Mouse (Mus musculus) G1E (cell line): ENCODE results near the gene Chaf1a. TPM values are rescaled to one million over a fixed set of nuclear protein-coding genes. Genes with fewer than 3 reads are reported as not detected.

Experiments used
- ATAC-seq: 2 replicates; pipeline ENCODE4 v1.8.0; 2016; ENCODE audit warnings: mild to moderate bottlenecking; ENCODE audit not compliant: insufficient number of reproducible peaks, poor library complexity, low FRiP score, severe bottlenecking; ENCODE audit errors: extremely low read depth
- DNase-seq: peaks from one replicate; pipeline ENCODE4 v3.0.0; 2012; ENCODE audit warnings: low spot score
- H3K27me3 ChIP-seq: 2 replicates; pipeline ENCODE4 v1.6.1; 2012; ENCODE audit warnings: mild to moderate bottlenecking, low read length, inconsistent platforms; ENCODE audit not compliant: insufficient read depth
- H3K36me3 ChIP-seq: replicated peaks from 2 replicates; pipeline ENCODE3; 2012; ENCODE audit warnings: mild to moderate bottlenecking, inconsistent platforms
- H3K4me1 ChIP-seq: 2 replicates; pipeline ENCODE4 v1.6.1; 2012; ENCODE audit warnings: low read depth, low read length, inconsistent platforms, mixed read lengths; ENCODE audit not compliant: insufficient read depth
- H3K4me3 ChIP-seq: 2 replicates; pipeline ENCODE4 v1.5.1; 2012; ENCODE audit warnings: low read depth, mild to moderate bottlenecking, inconsistent platforms, low read length, moderate library complexity, mixed read lengths
- H3K9me3 ChIP-seq: replicated peaks from 2 replicates; pipeline ENCODE4 v1.6.1; 2012; ENCODE audit warnings: inconsistent platforms
- CTCF ChIP-seq: IDR thresholded peaks from 2 replicates; pipeline ENCODE4 v1.5.1; 2012; ENCODE audit warnings: low read depth, low read length, inconsistent platforms, mixed read lengths
- GATA1 ChIP-seq: IDR thresholded peaks from 2 replicates; pipeline ENCODE4 v1.6.1; 2012; ENCODE audit warnings: borderline replicate concordance, low read length, inconsistent platforms, mixed read lengths
- GATA2 ChIP-seq: IDR thresholded peaks from 2 replicates; pipeline ENCODE4 v1.6.1; 2012; ENCODE audit warnings: low read depth, low read length, inconsistent platforms, borderline replicate concordance
- POLR2AphosphoS5 ChIP-seq: IDR thresholded peaks from 2 replicates; pipeline ENCODE4 v1.6.1; 2012; ENCODE audit warnings: low read depth, low read length, inconsistent platforms; ENCODE audit not compliant: insufficient replicate concordance
- TAL1 ChIP-seq: conservative IDR thresholded peaks from 2 replicates; pipeline ENCODE4 v1.6.1; 2012; ENCODE audit warnings: low read depth, low read length, inconsistent platforms, mixed read lengths
- polyA plus RNA-seq: library from polyadenylated mRNA; stranded (reverse); fragments of >175 nt; gene quantifications from 2 replicates; pipeline ENCODE4 v1.2.3, GENCODE M21; 2012
- total RNA-seq, 2 experiments: library from RNA; stranded (forward) in 1 of 2; stranded (reverse) in 1 of 2; fragments of 200-1000 nt in 1 of 2; fragments of >200 nt in 1 of 2; fragmentation: Nextera tagmentation in 1 of 2; gene quantifications; 2 replicates each; pipeline ENCODE4 v1.2.3; 2014 to 2017

Chaf1a gene
- total and polyA plus RNA-seq, 3 experiments = 31.2 to 143 (median 31.3) TPM

DNA sequence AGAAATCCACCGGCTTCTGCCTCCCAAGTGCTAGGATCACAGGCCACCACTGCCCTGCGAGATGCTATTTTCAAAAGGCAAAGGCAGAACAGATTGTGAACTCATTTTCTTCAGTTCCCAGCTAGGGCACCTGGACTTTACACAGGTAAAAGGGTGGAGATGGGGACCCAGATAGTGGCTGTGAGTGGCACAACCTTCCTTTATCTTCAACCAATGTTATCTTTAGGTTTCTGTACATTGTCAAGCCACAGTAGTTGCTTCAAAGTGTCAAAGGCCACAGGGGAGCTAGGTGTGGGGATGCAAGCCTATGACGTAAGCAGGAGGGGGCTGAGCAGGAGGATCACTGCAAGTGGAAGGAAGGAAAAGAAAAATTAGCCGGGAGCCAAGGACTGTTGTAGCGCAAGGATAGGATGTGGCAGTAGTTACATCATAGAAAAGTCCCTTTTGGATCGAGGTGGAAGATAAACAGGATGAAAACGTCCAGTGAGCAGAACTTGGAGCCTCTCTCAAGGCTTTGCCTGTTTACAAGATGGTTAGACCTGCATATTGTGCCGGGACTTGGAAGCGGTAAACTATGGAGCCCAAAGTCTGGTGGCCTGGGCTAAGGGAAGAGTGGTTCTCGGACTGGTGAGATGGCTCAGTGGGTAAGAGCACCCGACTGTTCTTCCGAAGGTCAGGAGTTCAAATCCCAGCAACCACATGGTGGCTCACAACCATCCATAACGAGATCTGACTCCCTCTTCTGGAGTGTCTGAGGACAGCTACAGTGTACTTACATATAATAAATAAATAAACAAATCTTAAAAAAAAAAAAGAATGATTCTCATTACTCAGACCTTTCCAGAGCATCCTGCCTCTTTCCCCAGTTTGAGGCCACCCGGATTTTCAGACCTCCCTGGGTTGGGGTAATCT is 32.5 kb upstream of the Chaf1a start:
- no peaks in the 10 kb centered on the region for H3K9me3 ChIP-seq
- ATAC-seq (no peak), DNase-seq (no peak)
- H3K27me3 ChIP-seq = peaks cover 11% of the 10 kb centered on the region
- peaks cover 45% of the 10 kb centered on the region for H3K4me1 ChIP-seq
- peaks cover 24% of the 10 kb centered on the region for H3K36me3 ChIP-seq
- TF ChIP-seq POLR2AphosphoS5 (no peak), GATA1 (no peak), CTCF (no peak), TAL1 (no peak), GATA2 (no peak)
- H3K4me3 ChIP-seq = peak overlapping the region; percentile 92; the same call in 1 of the 2 replicates

GRCm38 (mm10) chr17:56008356-56009087 is 31.7 kb upstream of the Chaf1a start:
- peak overlapping the region; percentile 92 for H3K4me3 ChIP-seq
- TF ChIP-seq TAL1 = no peak
- TF ChIP-seq CTCF = no peak
- no peak for TF ChIP-seq GATA2
- TF ChIP-seq GATA1 = no peak
- no peak for TF ChIP-seq POLR2AphosphoS5
- peak; percentile 100 for DNase-seq
- H3K27me3 ChIP-seq = peaks cover 5% of the 10 kb centered on the region
- H3K36me3 ChIP-seq = peaks cover 29% of the 10 kb centered on the region
- ATAC-seq = peak; percentile 91
- H3K9me3 ChIP-seq = no peaks in the 10 kb centered on the region
- peaks cover 45% of the 10 kb centered on the region for H3K4me1 ChIP-seq

DNA sequence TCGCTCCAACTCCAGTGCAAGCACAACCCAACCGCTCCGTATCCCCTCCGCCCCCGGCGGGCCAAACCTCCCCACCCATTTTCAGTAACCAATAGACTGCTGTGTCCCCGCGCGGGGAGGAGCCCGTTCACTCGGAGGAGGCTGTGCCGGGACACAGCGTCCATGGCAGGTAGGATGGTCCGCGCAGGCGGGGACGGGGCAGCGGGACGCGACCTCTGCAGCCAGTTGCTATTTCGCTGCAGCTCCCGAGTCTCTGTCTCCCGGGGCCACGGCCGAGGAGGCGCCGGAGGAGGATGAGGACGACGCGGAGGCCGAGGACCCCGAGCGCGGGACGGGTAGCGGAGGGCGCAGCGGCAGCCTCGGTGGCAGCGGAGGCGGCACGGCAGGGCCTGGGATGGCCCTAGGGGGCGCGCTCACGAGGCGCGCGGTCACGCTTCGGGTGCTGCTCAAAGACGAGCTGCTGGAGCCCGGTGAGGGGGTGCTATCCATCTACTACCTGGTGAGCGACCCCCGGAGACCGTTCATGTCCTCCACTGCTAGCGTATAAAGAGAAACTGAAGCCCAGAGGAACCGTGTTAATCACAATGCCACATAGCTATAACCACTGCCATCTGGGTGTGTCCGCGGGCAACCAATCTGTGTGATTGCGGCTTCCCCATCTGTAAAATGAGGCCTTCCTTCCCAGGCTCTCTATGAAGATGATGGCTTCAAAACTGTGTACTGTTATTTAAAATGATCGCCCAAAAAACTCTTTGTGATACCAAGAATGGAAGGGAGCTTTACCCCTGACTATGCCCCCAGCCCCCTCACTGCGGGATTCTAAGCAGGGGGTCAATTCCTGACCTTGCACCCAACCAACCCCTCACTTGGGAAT is 30.9 kb upstream of the Chaf1a start:
- H3K36me3 ChIP-seq = peaks cover 32% of the 10 kb centered on the region
- peak overlapping the region; percentile 92 for H3K4me3 ChIP-seq
- H3K27me3 ChIP-seq = peaks cover 5% of the 10 kb centered on the region; the same call in 1 of the 2 replicates
- DNase-seq (peak; percentile 96), ATAC-seq (peak; percentile 89)
- no peaks in the 10 kb centered on the region for H3K9me3 ChIP-seq
- no peak for TF ChIP-seq CTCF
- TF ChIP-seq TAL1 = no peak
- no peak for TF ChIP-seq GATA2
- no peak for TF ChIP-seq GATA1
- TF ChIP-seq POLR2AphosphoS5 = no peak
- H3K4me1 ChIP-seq = peaks cover 45% of the 10 kb centered on the region

DNA sequence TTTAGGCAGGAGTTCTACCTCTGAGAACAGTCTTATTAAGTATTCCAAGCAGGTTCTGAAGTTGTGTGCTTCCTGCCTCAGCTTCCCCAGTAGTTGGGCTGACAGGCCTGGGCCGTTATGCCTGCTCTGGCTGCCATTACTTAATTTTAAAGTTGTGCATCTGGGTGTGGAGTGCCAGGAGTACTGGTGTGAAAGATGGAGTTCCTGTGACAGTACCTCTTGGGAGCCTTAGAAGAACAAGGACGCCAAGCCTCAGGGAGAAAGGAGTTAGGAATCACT is 30.3 kb upstream of the Chaf1a start:
- H3K4me1 ChIP-seq = peaks cover 45% of the 10 kb centered on the region
- DNase-seq (no peak), ATAC-seq (no peak)
- peaks cover 5% of the 10 kb centered on the region; the same call in 1 of the 2 replicates for H3K27me3 ChIP-seq
- peak overlapping the region; percentile 92; the same call in 1 of the 2 replicates for H3K4me3 ChIP-seq
- H3K9me3 ChIP-seq = no peaks in the 10 kb centered on the region
- TF ChIP-seq TAL1 (no peak), GATA1 (no peak), GATA2 (no peak), CTCF (no peak), POLR2AphosphoS5 (no peak)
- H3K36me3 ChIP-seq = peaks cover 37% of the 10 kb centered on the region

GRCm38 (mm10) chr17:56010255-56010654 is 30.0 kb upstream of the Chaf1a start:
- H3K36me3 ChIP-seq = peaks cover 40% of the 10 kb centered on the region
- ATAC-seq (no peak), DNase-seq (no peak)
- no peaks in the 10 kb centered on the region for H3K9me3 ChIP-seq
- no peak for TF ChIP-seq CTCF
- TF ChIP-seq POLR2AphosphoS5 = no peak
- no peak for TF ChIP-seq GATA1
- TF ChIP-seq TAL1 = no peak
- no peak for TF ChIP-seq GATA2
- H3K4me1 ChIP-seq = peaks cover 43% of the 10 kb centered on the region
- H3K4me3 ChIP-seq = peak overlapping the region; percentile 92; the same call in 1 of the 2 replicates
- H3K27me3 ChIP-seq = peaks cover 2% of the 10 kb centered on the region; the same call in 1 of the 2 replicates

DNA sequence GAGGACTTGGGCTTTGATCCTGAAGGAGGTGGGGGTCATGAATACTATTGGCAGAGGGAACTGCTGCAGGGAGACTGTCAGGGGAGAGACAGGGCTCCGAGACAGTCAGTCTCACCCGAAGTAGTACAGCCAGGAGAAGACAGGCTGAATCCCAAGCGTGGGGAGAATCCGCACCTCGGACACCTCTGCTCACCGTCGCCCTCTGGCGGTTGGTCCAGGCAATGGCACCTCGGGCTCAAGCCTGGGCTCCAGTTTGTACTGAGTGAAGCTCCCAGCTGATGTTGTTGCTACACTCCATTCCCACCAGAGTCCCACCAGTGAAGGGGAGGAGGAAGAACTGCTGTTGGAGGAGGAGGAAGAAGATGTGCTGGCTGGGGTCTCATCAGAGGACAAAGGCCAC is 29.6 kb upstream of the Chaf1a start:
- Histone ChIP-seq H3K4me3 (peak overlapping the region; percentile 92; the same call in 1 of the 2 replicates), H3K27me3 (no peaks in the 10 kb centered on the region), H3K4me1 (peaks cover 42% of the 10 kb centered on the region), H3K9me3 (no peaks in the 10 kb centered on the region), H3K36me3 (peaks cover 44% of the 10 kb centered on the region)
- DNase-seq (peak; percentile 31), ATAC-seq (no peak)
- TF ChIP-seq GATA2 = no peak
- peak; percentile 100 for TF ChIP-seq CTCF
